Mouse (Mus musculus) kidney, adult 2 months (tissue): Measurements from ENCODE around the gene Slc29a4. TPM values are rescaled to one million over a fixed set of nuclear protein-coding genes. Genes with fewer than 3 reads are reported as not detected.

ENCODE experiments used
- DNase-seq: peaks from one replicate; pipeline ENCODE4 v3.0.0; 2021
- H3K27ac ChIP-seq: fragments of 200-500 bp; 2 replicates; pipeline ENCODE4 v1.5.1; 2012; ENCODE audit warnings: low read depth, low read length, control low read depth, inconsistent platforms; ENCODE audit not compliant: insufficient read depth
- H3K27me3 ChIP-seq: fragments of 200-500 bp; replicated peaks from 2 replicates; pipeline ENCODE4 v1.6.1; 2012; ENCODE audit warnings: mild to moderate bottlenecking, moderate library complexity, low read length, inconsistent platforms; ENCODE audit not compliant: control insufficient read depth, insufficient read depth
- H3K36me3 ChIP-seq: fragments of 200-500 bp; 2 replicates; pipeline ENCODE4 v1.6.1; 2012; ENCODE audit warnings: mild to moderate bottlenecking, moderate library complexity, low read length, inconsistent platforms; ENCODE audit not compliant: control insufficient read depth, insufficient read depth
- H3K4me1 ChIP-seq: fragments of 200-500 bp; 2 replicates; pipeline ENCODE4 v1.6.1; 2011; ENCODE audit warnings: low read length; ENCODE audit not compliant: control insufficient read depth, insufficient read depth
- H3K4me3 ChIP-seq: fragments of 200-500 bp; 2 replicates; pipeline ENCODE4 v1.5.1; 2011; ENCODE audit warnings: mild to moderate bottlenecking, low read depth, low read length, control low read depth; ENCODE audit not compliant: insufficient read depth
- CTCF ChIP-seq: fragments of 200-500 bp; conservative IDR thresholded peaks from 2 replicates; pipeline ENCODE4 v1.5.1; 2011; ENCODE audit warnings: low read depth, mild to moderate bottlenecking, control low read depth, low read length, moderate library complexity, mixed read lengths; ENCODE audit not compliant: insufficient read depth, insufficient read length
- POLR2A ChIP-seq: fragments of 200-500 bp; IDR thresholded peaks from one replicate; pipeline ENCODE4 v1.6.1; 2011; ENCODE audit warnings: low read depth, low read length, control low read depth
- WGBS: fragments of 180-500 bp; shearing (Covaris S2); methylation state at CpG from one replicate; pipeline ENCODE4 v1.1.7; 2018; 5-methylcytosine and 5-hydroxymethylcytosine counted together
- polyA plus RNA-seq: library from polyadenylated mRNA; depleted of rRNA; stranded (reverse); fragments of >200 nt; gene quantifications from 2 replicates; pipeline ENCODE4 v1.2.3, GENCODE M21; 2012; rRNA removed

The Slc29a4 gene
- polyA plus RNA-seq = 0.92 and 1.1 TPM in 2 replicates

GRCm38 (mm10) chr5:142692248-142692647, at the start of gene Slc29a4:
Gene Slc29a4 (plus strand): TSS chr5:142692512.
- 34% methylated on average over 14 of the region's 14 CpGs for WGBS
- TF ChIP-seq CTCF (no peak), POLR2A (no peak)
- Histone ChIP-seq H3K36me3 (no peaks in the 10 kb centered on the region), H3K4me3 (no peak within 1 kb of the TSS), H3K4me1 (no peaks in the 10 kb centered on the region), H3K27me3 (no peaks in the 10 kb centered on the region), H3K27ac (no peak within 1 kb of the TSS)
- DNase-seq = no peak

GRCm38 (mm10) chr5:142648162-142648561, 44.1 kb upstream of the Slc29a4 start:
- H3K4me3 ChIP-seq = no peak overlapping the region
- no peak overlapping the region for H3K27ac ChIP-seq
- no peaks in the 10 kb centered on the region for H3K36me3 ChIP-seq
- no peaks in the 10 kb centered on the region for H3K27me3 ChIP-seq
- no peak for DNase-seq
- peaks cover 10% of the 10 kb centered on the region for H3K4me1 ChIP-seq
- WGBS = 92% methylated on average over 7 of the region's 7 CpGs
- TF ChIP-seq CTCF (no peak), POLR2A (no peak)

GRCm38 (mm10) chr5:142649460-142650050, 42.8 kb upstream of the Slc29a4 start:
- peak; percentile 64 for DNase-seq
- H3K27ac ChIP-seq = no peak overlapping the region
- peaks cover 10% of the 10 kb centered on the region for H3K4me1 ChIP-seq
- no peak overlapping the region for H3K4me3 ChIP-seq
- 73% methylated on average over 4 of the region's 4 CpGs for WGBS
- TF ChIP-seq POLR2A (no peak), CTCF (no peak)
- no peaks in the 10 kb centered on the region for H3K27me3 ChIP-seq
- no peaks in the 10 kb centered on the region for H3K36me3 ChIP-seq

GRCm38 (mm10) chr5:142650390-142650789, 41.9 kb upstream of the Slc29a4 start:
- DNase-seq = no peak
- no peaks in the 10 kb centered on the region for H3K27me3 ChIP-seq
- no peak overlapping the region for H3K27ac ChIP-seq
- H3K36me3 ChIP-seq = no peaks in the 10 kb centered on the region
- H3K4me1 ChIP-seq = peaks cover 10% of the 10 kb centered on the region
- WGBS = 76% methylated on average over 3 of the region's 3 CpGs
- no peak overlapping the region for H3K4me3 ChIP-seq
- TF ChIP-seq CTCF (no peak), POLR2A (no peak)

GRCm38 (mm10) chr5:142650794-142651497, 41.4 kb upstream of the Slc29a4 start:
- Histone ChIP-seq H3K4me1 (peaks cover 10% of the 10 kb centered on the region), H3K27me3 (no peaks in the 10 kb centered on the region), H3K27ac (no peak overlapping the region), H3K36me3 (no peaks in the 10 kb centered on the region), H3K4me3 (no peak overlapping the region)
- WGBS = 75% methylated on average over 6 of the region's 6 CpGs
- DNase-seq = no peak
- no peak for TF ChIP-seq CTCF
- no peak for TF ChIP-seq POLR2A

GRCm38 (mm10) chr5:142652266-142652665, 40.0 kb upstream of the Slc29a4 start:
- 63% methylated on average over 4 of the region's 4 CpGs for WGBS
- peak; percentile 45 for DNase-seq
- Histone ChIP-seq H3K36me3 (no peaks in the 10 kb centered on the region), H3K4me1 (peaks cover 10% of the 10 kb centered on the region), H3K4me3 (no peak overlapping the region), H3K27ac (no peak overlapping the region), H3K27me3 (no peaks in the 10 kb centered on the region)
- TF ChIP-seq POLR2A = no peak
- TF ChIP-seq CTCF = no peak

GRCm38 (mm10) chr5:142660656-142661434, 31.5 kb upstream of the Slc29a4 start:
- Histone ChIP-seq H3K4me1 (no peaks in the 10 kb centered on the region), H3K27me3 (no peaks in the 10 kb centered on the region), H3K27ac (no peak overlapping the region), H3K4me3 (no peak overlapping the region), H3K36me3 (no peaks in the 10 kb centered on the region; the same call in none of the 2 replicates)
- WGBS = 79% methylated on average over 7 of the region's 7 CpGs
- TF ChIP-seq POLR2A = no peak
- no peak for DNase-seq
